Mouse (Mus musculus) brown adipose tissue, adult 24 weeks (tissue): ENCODE results near the gene H2-K1. TPM values are rescaled to one million over a fixed set of nuclear protein-coding genes. Genes with fewer than 3 reads are reported as not detected.
A peak's percentile ranks its signal among the peaks of the same experiment; 100 is the strongest.
"Not testable (repeated sequence)": the region's sequence is repeated elsewhere in the genome, so short reads cannot be mapped to it uniquely, and the experiment has no call there.

Experiments used
- H3K27ac ChIP-seq: fragments of 200-500 bp; replicated peaks from 2 replicates; pipeline ENCODE4 v1.5.1; 2012; ENCODE audit warnings: low read depth, mild to moderate bottlenecking, low read length
- H3K4me1 ChIP-seq: fragments of 200-500 bp; 2 replicates; pipeline ENCODE4 v1.6.1; 2012; ENCODE audit warnings: low read length, mixed read lengths; ENCODE audit not compliant: control insufficient read depth, insufficient read depth, insufficient read length
- H3K4me3 ChIP-seq: fragments of 200-500 bp; 2 replicates; pipeline ENCODE4 v1.5.1; 2012; ENCODE audit warnings: low read depth, mild to moderate bottlenecking, low read length, moderate library complexity; ENCODE audit not compliant: insufficient read depth
- polyA plus RNA-seq: library from polyadenylated mRNA; stranded (reverse); fragments of >200 nt; gene quantifications from 2 replicates; pipeline ENCODE4 v1.2.4, GENCODE M21; 2012; ENCODE audit not compliant: missing spikeins, insufficient read depth, insufficient read length

H2-K1 gene
- polyA plus RNA-seq, 1 experiment = 394 TPM

DNA sequence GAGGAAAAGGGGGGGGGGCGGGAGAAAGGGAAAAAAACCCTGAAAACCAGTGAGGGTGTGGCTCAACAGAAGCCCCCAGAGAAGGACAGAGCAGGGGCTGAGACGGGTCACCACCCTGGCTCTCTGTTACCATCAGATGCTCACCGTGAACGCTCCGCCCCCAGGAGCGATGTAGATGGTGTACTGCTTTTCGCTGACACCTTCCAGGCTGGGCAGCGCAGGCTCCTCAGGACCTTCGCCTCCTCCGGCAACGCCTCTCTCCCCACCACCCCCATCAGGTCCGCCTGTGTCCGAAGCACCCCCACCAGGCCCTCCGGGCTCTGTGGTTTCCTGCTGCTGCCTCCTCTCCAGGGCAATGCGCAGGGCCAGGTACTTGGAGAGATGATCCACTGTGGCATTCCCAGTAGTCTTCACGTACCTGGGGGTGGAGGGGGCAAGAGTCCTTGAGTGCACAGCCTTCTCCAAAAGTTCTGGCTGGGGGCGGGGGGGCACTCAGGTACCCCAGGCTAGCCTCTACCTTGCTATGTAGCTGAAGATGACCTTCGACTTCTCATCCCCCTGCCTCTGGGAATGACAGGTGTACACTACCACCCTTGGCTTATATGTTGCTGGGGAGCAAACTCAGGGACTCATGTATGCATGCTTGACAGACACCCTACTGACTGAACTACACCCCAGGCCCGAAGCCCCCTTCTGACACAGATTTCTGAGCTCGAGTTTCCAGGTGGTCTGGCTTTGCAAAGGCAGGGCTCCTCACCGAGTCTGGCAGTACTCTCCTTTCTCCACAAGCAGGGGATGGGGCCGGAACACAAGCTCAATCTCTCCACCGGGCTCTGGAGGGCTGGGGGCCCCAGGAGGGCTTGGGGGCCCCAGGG lies 21.6 kb upstream of the H2-K1 start:
- no peak overlapping the region for H3K27ac ChIP-seq
- H3K4me1 ChIP-seq = peaks cover under 1% of the 10 kb centered on the region; the same call in 1 of the 2 replicates
- no peak overlapping the region for H3K4me3 ChIP-seq

DNA sequence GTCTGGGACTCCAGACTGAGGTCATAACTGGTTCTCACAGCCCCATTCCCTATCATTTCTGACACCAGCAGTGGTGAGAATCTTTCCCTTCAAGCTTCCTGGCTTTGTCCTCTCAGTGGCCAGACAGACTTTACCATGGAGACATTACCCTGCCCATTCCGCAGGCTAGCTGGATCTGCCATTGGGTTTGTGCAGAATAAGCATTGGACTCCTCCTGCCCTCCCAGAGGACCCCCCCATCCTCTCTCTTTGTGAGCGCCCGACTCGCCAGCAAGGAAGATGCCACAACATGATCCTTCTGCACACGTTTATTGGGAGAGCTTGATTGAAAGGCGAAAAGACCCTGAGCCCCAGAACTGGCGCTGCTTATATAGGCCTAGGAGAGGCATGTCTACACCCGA lies 13.3 kb upstream of the H2-K1 start:
- Histone ChIP-seq H3K27ac (no peak overlapping the region), H3K4me1 (no peaks in the 10 kb centered on the region)

GRCm38 (mm10) chr17:34010156-34010555 lies 10.0 kb upstream of the H2-K1 start:
- Histone ChIP-seq H3K4me1 (no peaks in the 10 kb centered on the region), H3K4me3 (no peak overlapping the region), H3K27ac (no peak overlapping the region)

More for the DNA sequence above, 13.3 kb upstream of the H2-K1 start:
- H3K4me3 ChIP-seq = no peak overlapping the region

GRCm38 (mm10) chr17:34006570-34006969 lies 6.4 kb upstream of the H2-K1 start:
- Histone ChIP-seq H3K4me3 (no peak overlapping the region), H3K27ac (no peak overlapping the region), H3K4me1 (no peaks in the 10 kb centered on the region)

DNA sequence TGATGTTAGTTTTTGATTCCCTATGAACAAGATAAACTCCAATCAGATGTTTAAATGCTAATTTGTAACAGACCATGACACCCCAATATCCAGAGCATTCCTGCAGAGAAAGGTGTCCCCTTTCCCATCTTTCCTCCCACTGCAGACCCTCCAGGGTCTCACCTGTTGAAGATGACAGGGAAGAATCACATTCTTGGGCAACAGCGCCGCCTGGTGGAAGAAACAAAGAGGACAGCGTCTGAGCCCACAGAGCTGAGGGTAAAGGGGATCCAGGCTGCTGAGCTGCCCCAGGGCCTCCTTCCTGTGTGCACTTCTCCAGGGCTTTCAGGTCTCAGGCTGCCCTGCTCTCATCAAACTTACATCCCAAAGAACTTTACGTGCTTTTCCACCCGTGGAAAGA lies 3.3 kb upstream of the H2-K1 start:
- H3K27ac ChIP-seq = no peak overlapping the region

DNA sequence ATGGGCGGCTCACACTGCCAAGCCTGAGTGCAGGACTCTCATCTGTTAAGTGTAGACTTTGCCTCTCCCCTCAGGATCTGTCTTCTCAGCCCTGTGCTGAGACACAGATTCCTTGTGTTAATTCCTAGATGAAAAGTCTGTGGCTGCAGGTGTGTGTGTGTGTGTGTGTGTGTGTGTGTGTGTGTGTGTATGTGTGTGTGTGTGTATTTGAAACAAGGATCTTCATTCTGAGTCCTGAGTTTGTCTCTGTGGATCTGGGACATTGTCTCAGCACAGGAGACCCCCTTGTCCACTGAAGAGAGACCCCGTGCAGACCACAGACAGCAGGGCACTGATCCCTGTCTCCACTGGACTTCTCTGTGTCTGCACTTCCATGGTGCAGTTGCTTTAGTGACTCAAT lies 649 bp upstream of the H2-K1 start:
- peak overlapping the region; percentile 59 for H3K4me3 ChIP-seq
- H3K4me1 ChIP-seq = not testable (repeated sequence)
- peak overlapping the region; percentile 83 for H3K27ac ChIP-seq

More for the DNA sequence above, 3.3 kb upstream of the H2-K1 start:
- Histone ChIP-seq H3K4me1 (no peaks in the 10 kb centered on the region), H3K4me3 (no peak overlapping the region)

DNA sequence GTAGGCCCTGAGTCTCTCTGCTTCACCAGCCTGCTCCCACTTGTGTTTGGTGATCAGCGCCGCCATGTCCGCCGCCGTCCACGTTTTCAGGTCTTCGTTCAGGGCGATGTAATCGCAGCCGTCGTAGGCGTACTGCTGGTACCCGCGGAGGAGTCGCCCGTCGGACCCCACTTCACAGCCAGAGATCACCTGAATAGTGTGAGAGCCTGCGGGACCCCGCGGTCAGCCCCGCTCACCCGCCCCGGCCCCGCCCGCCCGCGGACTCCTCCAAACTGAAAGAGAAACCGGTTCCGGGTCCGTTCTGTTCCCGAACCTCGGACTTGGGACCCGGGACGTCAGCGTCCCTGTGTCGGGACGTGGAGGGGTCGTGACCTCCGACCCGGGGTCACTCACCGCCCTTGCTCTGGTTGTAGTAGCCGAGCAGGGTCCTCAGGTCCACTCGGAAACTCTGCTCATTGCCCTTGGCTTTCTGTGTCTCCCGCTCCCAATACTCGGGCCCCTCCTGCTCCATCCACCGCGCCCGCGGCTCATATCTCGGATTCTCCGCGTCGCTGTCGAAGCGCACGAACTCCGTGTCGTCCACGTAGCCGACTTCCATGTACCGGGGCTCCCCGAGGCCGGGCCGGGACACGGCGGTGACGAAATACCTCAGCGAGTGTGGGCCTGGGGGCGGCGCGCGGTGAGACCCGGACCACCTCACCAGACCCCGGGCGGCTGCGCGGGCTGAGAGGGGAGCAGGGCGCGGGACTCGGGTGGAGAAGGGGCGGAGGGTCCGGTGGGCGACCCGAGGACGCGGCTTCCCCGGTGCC lies 602 bp downstream of the H2-K1 start:
- H3K4me3 ChIP-seq = peak overlapping the region; percentile 74
- H3K27ac ChIP-seq = peak overlapping the region; percentile 60
- H3K4me1 ChIP-seq = no peaks in the 10 kb centered on the region

DNA sequence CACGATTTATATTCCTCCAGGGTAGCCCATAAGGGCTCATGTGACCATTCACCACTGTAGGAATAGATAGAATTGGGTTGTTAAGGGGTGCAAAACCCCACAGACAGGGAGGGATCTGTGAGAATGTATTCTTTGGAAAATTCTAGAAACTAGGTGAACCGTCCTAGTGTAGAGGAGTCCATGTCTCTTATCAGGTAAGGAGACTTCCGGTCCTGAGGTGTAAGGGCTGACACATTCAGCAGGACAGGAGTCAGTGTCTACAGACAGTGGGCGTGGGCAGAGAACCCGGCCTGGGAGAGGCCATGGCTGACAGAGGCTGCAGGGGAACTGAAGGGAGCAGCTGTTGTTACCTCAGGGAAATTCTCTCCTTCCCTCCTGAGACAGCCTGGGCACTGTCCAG lies 1.4 kb downstream of the H2-K1 start:
- H3K27ac ChIP-seq, H3K4me1 ChIP-seq: not testable (repeated sequence)
- H3K4me3 ChIP-seq = peak overlapping the region; percentile 74

DNA sequence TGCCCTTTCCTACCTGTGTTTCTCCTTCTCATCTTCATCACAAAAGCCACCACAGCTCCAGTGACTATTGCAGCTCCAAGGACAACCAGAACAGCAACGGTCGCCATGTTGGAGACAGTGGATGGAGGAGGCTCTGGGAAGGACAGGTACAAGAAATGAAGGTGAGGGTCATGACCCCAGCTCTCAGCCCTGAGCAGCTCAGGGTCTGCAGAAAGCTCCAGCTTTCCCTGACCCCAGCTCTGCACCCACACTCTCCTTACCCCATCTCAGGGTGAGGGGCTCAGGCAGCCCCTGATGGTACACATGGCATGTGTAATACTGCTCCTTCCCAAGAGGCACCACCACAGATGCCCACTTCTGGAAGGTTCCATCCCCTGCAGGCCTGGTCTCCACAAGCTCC lies 3.1 kb downstream of the H2-K1 start:
- H3K27ac ChIP-seq, H3K4me1 ChIP-seq: not testable (repeated sequence)

GRCm38 (mm10) chr17:33995651-33996050 lies 4.5 kb downstream of the H2-K1 start:
- Histone ChIP-seq H3K4me3 (no peak overlapping the region), H3K27ac (no peak overlapping the region)

More for the DNA sequence above, 3.1 kb downstream of the H2-K1 start:
- H3K4me3 ChIP-seq = not testable (repeated sequence)

DNA sequence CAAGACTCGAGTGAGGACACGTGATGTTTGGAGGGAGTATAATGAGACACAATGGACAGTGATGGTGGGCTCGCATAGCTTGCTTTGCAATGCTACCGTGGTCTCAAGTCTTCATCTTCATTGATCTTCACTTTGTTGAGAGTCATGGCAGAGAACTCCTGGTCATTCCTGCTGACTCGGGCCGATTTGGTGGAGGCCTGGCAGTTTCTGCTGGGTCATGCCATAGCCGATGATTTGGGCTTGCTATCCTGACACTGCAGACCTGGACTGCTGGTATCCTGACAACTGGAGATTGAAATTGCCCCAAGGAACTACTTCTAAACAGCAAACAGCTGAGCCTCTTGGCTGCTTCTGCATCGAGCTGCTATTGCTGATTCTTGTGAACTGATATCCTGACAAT lies 5.2 kb downstream of the H2-K1 start:
- H3K4me1 ChIP-seq = no peaks in the 10 kb centered on the region
- no peak overlapping the region for H3K27ac ChIP-seq
- no peak overlapping the region for H3K4me3 ChIP-seq

More at GRCm38 (mm10) chr17:33995651-33996050, 4.5 kb downstream of the H2-K1 start:
- H3K4me1 ChIP-seq = no peaks in the 10 kb centered on the region

DNA sequence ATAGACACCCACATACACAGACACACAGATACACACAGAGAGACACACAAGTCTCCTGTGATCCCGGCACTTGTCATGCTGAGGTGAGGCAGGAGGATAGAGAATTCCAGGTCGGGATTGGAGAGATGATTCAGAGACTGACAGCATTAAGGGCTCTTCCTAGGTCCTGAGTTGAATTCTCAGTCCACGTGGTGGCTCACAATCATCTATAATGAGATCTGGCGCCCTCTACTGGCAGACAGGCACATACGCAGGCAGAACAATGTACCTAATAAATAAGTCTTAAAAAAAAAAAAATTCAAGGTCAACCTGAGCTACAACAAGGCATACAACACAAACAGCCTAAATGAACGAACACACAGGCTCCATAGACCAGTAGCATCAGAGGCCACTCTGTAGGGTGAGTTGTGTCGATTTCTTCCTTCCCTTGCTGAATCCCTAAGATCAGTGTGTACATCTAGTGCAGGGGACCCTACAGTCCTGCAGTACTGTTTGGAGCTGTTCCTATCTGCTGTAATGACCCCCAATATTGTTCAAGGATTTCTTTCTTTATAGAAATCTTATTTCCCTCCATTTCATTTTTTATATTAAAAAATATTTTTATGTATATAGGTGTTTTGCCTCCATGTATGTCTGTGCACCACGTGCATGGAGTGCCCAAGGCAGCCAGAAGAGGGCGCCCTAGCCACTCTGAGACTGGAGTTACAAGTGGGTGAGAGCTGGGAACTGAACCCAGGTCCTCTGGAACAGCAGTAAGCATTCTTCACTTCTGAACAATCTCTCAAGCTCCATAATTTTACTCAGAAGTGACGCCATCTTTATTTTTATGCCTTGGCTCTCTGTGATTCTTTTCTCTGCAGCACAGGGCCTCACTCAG lies 8.1 kb downstream of the H2-K1 start:
- no peaks in the 10 kb centered on the region for H3K4me1 ChIP-seq
- no peak overlapping the region for H3K4me3 ChIP-seq
- no peak overlapping the region for H3K27ac ChIP-seq

DNA sequence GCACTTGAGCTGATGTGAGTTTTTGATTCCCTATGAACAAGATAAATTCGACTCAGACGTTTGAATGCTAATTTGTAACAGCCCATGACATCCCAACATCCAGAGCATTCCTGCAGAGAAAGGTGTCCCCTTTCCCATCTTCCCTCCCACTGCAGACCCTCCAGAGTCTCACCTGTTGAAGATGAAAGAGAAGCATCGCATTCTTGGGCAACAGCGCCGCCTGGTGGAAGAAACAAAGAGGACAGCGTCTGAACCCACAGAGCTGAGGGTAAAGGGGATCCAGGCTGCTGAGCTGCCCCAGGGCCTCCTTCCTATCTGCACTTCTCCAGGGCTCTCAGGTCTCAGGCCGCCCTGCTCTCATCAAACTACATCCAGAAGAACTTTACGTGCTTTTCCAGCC lies 18.0 kb downstream of the H2-K1 start:
- not testable (repeated sequence) for H3K27ac ChIP-seq
- Histone ChIP-seq H3K4me1 (peaks cover 22% of the 10 kb centered on the region), H3K4me3 (0 out of 2 replicates have a peak overlapping the region, but pooled peaks have one; percentile 6)

- H3K27ac ChIP-seq = peak overlapping the region; percentile 71
- H3K4me3 ChIP-seq = peak overlapping the region; percentile 63
- peaks cover 22% of the 10 kb centered on the region for H3K4me1 ChIP-seq
These were observed 18.8 kb downstream of the H2-K1 start for GRCm38 (mm10) chr17:33981192-33981909.
